ENCODE assay signal across 21 mouse cellular contexts in genomic region chr10:3942289-3942688, GRCm38 (mm10). TPM values are rescaled to one million over a fixed set of nuclear protein-coding genes. Genes with fewer than 3 reads are reported as not detected.
DNase-seq lines count a peak whose midpoint lies in the region; ATAC-seq and TF ChIP-seq lines count a peak whose summit lies in the region.
"Had no signal": no experiment of that assay in that cellular context is flagged by ENCODE, and none has a peak within 500 bp of the region (broad histone marks: within the 10 kb centered on the region; RNA-seq: fewer than 3 reads in every experiment).

No protein-coding gene starts in this region.

- no peak overlapping the region for H3K4me2 ChIP-seq in lung, postnatal 0 days (replicated peaks; ENCODE audit: low read depth, low read length)
- no peak overlapping the region for H3K4me2 ChIP-seq in embryonic facial prominence, embryonic 15.5 days (replicated peaks)
- H3K4me2 ChIP-seq: heart, embryonic 11.5 days; hindbrain, embryonic 12.5 days had no signal

- peak; percentile 28 for TF ChIP-seq EP300 in lung, postnatal 0 days (IDR thresholded peaks at IDR 0.05)

- DNase-seq in gastrocnemius, adult 2 months, result no peak
- no peak for DNase-seq in gastrocnemius, postnatal 25 days
- peak; percentile 49 for DNase-seq in lung, postnatal 0 days (ENCODE audit: low spot score)
- no peak for DNase-seq in lung, postnatal 10 days
- DNase-seq in layer of hippocampus, adult 9-10 months (ENCODE audit: low spot score), result no peak
- no peak for DNase-seq in right cerebral cortex, postnatal 10 days (ENCODE audit: low spot score in 2 of 2)
- no peak for DNase-seq in urinary bladder, postnatal 25 days (ENCODE audit: low spot score)
- DNase-seq: adrenal gland, postnatal 36 days; cerebellum, adult 11-12 months; cerebellum, postnatal 25 days; gastrocnemius, postnatal 36 days; heart, postnatal 10 days; kidney, adult 2 months; kidney, postnatal 25 days; lung, postnatal 14 days had no signal

- H3K4me3 ChIP-seq in gastrocnemius, adult 2 months, result no peak overlapping the region
- H3K4me3 ChIP-seq in lung, postnatal 0 days (ENCODE audit: low read depth, low read length), result no peak overlapping the region
- no peak overlapping the region for H3K4me3 ChIP-seq in embryonic facial prominence, embryonic 15.5 days (replicated peaks)
- H3K4me3 ChIP-seq: hindbrain, embryonic 12.5 days had no signal

- no peaks in the 10 kb centered on the region for H3K4me1 ChIP-seq in lung, postnatal 0 days (ENCODE audit: insufficient read depth, low read depth, low read length)
- 0 out of 2 replicates have a peak, but pooled peaks cover 4% of the 10 kb centered on the region for H3K4me1 ChIP-seq in embryonic facial prominence, embryonic 15.5 days

- intact Hi-C loops in gastrocnemius, adult 2 months (cut with DNase I), result loop anchor here (5.0 kb wide), 3 partner anchors 135 to 610 kb away; partner anchors contain the start of gene Plekhg1

- H3K27ac ChIP-seq in gastrocnemius, adult 2 months, result peak overlapping the region; percentile 64; the same call in 1 of the 2 replicates
- H3K27ac ChIP-seq in lung, postnatal 0 days (ENCODE audit: low read length), result peak overlapping the region; percentile 43; the same call in 1 of the 2 replicates
- H3K27ac ChIP-seq in embryonic facial prominence, embryonic 15.5 days (replicated peaks), result peak overlapping the region; percentile 55; the same call in 1 of the 2 replicates
- H3K27ac ChIP-seq: hindbrain, embryonic 12.5 days had no signal

- H3K9ac ChIP-seq in lung, postnatal 0 days (replicated peaks; ENCODE audit: low read depth), result no peak overlapping the region
- no peak overlapping the region for H3K9ac ChIP-seq in embryonic facial prominence, embryonic 15.5 days
- H3K9ac ChIP-seq: hindbrain, embryonic 12.5 days had no signal

- no peaks in the 10 kb centered on the region; the same call in 1 of the 2 replicates for H3K36me3 ChIP-seq in lung, postnatal 0 days (ENCODE audit: insufficient read depth, low read length)
- peaks cover 18% of the 10 kb centered on the region for H3K36me3 ChIP-seq in embryonic facial prominence, embryonic 15.5 days

- H3K27me3 ChIP-seq in lung, postnatal 0 days (replicated peaks; ENCODE audit: insufficient read depth, low read length), result no peaks in the 10 kb centered on the region
- H3K27me3 ChIP-seq in embryonic facial prominence, embryonic 15.5 days, result no peaks in the 10 kb centered on the region
- H3K27me3 ChIP-seq: hindbrain, embryonic 12.5 days had no signal

- WGBS in lung, postnatal 0 days, result 36% methylated on average over 6 of the region's 6 CpGs
- WGBS in embryonic facial prominence, embryonic 15.5 days, result 39% methylated on average over 6 of the region's 6 CpGs

- no peak for TF ChIP-seq CTCF in gastrocnemius, adult 2 months (IDR thresholded peaks at IDR 0.05)
- TF ChIP-seq CTCF in lung, postnatal 0 days (IDR thresholded peaks at IDR 0.05), result no peak

- ATAC-seq in lung, postnatal 0 days, result peak; percentile 44; the same call in 1 of the 2 replicates
- peak; percentile 53; the same call in 1 of the 2 replicates for ATAC-seq in embryonic facial prominence, embryonic 15.5 days (ENCODE audit: insufficient number of reproducible peaks, low FRiP score, low TSS enrichment, low read depth)
- ATAC-seq: forebrain, embryonic 14.5 days; inflammation-experienced regulatory T-cells, adult 6 months; Patski had no signal

- H3K9me3 ChIP-seq in lung, postnatal 0 days (ENCODE audit: low read length), result no peaks in the 10 kb centered on the region
- no peaks in the 10 kb centered on the region for H3K9me3 ChIP-seq in embryonic facial prominence, embryonic 15.5 days (replicated peaks)
- H3K9me3 ChIP-seq: hindbrain, embryonic 12.5 days had no signal

RNA-seq across cellular contexts. Expression of gene Mthfd1l, which starts 30.6 kb away (rescaled TPM):
- under 1 TPM; 0.42 to 0.48 TPM for total RNA-seq in gastrocnemius, adult 2 months (2021)
- total RNA-seq in gastrocnemius, postnatal 25 days (2021), result 1 to 10 TPM in 1 of 2 experiments, under 1 TPM in 1; 0.59 to 1.1 TPM
- polyA plus RNA-seq in lung, postnatal 0 days (2015; fragmentation: Nextera tagmentation; extraction: Ambion mirVana), result 3.0 and 3.7 TPM in 2 replicates
- polyA plus RNA-seq in embryonic facial prominence, embryonic 15.5 days (2015; fragmentation: Nextera tagmentation; extraction: Ambion mirVana), result 9.1 and 10.0 TPM in 2 replicates
